Mouse (Mus musculus): ENCODE measurements around the gene Pcna.
"Not testable (repeated sequence)": the region's sequence is repeated elsewhere in the genome, so short reads cannot be mapped to it uniquely, and the experiment has no call there.

Pcna gene

DNA sequence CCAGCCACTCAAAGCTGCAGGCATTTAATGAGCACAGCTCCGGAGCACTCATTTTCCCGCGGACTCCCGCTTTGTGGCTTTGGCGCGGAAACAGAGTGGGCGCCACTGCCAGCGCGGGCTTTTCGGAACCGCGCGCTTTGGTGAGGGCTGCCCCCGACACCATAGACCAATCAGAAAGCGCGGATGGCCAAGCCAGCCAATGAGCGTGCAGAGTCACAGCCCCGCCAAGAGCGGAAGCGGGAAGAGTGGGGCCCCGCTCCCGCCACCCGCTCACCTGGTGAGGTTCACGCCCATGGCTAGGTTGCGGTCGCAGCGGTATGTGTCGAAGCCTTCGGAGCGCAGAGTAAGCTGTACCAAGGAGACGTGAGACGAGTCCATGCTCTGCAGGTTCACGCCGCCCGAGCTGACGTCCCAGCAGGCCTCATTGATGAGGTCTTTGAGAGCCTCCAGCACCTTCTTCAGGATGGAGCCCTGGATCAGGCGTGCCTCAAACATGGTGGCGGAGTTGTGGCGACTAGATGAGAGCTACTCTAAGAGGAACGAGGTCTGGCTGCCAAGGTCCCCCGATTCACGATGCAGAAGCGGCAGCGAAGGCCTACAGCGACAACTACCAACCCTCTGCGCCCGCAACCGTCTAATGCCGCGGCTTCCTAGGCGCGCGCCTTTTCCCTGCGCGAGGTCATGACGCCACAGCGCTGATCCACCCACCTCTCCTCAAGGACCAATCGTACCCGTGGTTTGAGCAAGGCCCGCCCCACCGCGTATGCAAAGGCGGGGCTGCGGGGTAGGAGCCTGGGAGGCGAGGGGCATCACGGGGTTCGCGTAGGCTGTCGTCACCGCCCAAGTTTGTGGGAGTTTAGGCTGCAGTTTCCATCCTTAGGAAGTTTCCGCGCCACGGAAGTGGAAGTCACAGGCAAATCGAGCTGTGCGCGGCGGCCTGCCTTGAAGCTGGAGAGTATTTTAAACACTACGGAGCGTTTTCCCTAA, at the start of gene Pcna:
Gene Pcna (minus strand): TSS at position 773 of the 987 bp plus-strand sequence.
- peak; percentile 98 to 99 for DNase-seq

DNA sequence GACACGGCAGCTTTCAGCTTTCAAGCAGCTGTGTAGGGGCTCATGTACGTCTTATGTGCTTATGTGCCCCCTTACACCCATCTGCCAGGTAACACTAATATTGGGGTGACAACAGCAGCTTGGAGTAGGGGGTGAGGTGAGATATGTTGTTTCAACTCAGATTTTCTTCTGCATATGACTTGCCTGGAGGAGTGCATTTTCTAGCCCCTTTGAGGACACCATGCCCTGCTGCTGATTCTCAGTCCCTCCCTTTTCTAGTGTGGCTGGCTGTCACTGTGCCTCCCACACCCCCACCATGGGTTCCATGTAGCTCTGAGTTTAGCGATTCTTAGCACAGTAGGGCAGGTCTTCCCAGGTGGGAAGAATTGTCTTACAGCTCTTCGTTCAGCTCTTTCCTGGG, 48.3 kb upstream of the Pcna start:
- DNase-seq = no peak

DNA sequence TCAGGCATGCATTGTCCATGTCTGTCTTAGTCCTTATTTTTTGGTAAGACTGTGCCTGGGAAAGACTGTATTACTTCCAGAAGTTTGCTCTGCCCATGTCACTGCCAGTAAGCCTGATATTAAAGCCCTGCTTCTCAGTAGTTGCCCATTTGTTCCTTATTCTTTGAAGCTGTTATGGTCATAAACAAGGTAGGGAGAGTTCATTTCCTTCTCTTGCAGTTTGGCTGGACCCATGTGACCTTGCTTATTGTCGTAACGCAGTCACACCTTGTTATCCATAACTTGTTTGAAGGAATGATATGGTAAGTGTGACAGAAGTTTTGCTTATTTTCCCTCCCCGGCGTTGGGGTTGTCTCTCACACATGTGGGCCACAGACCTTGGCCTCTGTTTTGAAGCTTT, 45.1 kb upstream of the Pcna start:
- DNase-seq = no peak

DNA sequence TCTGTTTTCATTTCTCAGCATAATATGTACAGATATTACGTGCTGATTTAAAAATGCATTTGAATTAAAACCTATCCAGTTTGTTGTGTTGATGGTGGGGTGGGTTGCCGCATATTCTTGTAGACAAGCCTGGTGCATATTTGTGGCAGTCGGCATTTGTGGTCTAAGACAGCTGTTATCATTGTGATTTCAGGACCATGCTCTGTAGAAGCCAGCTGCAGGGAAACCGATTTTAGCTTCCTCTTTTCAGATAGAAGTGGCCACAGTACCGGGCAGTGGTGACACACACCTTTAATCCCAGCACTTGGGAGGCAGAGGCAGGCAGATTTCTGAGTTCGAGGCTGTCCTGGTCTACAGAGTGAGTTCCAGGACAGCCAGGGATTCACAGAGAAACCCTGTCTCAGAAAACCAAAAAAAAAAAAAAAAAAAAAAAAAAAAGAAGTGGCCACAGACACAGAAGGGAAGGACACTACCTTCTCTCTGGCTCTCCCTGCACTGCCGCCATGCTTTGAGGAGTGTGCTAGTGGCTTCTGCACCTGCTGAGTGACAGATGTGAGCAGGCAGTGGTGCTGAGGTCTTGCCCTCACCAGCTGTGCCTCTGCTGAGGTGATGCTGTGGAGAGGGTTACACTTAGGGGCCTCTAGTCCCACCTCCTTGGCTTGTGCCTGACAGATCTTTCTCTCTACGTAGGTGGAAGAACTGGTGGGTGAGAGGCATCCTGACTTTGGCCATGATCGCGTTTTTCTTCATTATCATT, 40.8 kb upstream of the Pcna start:
- no peak for DNase-seq

DNA sequence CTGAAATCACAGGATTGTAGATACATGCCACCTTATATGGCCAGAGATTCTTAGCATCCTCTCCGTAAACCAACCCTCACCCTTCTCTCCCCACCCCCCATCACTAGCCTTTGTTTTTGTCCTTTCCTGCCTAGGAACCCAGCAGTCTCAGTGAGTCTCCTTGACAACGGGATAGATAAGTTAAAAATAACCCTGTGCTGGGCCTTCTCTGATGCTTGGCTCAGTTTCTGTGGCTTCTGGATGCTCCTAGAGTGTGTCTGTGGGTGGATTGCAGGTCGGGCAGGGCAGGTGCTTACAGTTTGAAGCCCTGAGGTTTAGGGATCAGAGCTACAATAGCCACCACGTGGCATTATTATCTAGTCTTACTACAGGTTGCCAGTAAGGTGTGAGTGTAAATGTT, 39.0 kb upstream of the Pcna start:
- DNase-seq = no peak

- peak; percentile 50 to 65 for DNase-seq
These were observed 38.2 kb upstream of the Pcna start for GRCm38 (mm10) chr2:132291265-132291664.

GRCm38 (mm10) chr2:132290808-132291207, 37.7 kb upstream of the Pcna start:
- no peak for DNase-seq

DNA sequence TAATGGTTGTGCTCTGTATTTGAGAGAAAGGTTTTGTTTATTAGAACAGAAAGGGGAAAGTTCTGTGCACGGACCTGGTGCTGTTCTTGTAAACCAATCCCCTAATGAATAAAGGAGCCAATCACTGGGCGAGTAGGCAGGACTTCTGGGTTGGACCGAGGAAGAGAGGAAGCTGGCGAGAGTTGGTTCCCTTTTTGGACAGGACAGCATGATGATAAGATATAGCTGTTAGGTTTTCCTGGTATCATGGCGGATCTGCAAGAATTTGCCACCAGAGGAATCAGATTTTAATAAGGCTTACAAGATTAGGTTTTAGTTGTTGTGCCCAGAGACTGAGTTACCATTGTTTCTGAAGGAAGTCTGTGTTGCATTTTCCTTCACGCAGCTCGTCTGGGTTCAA, 36.1 kb upstream of the Pcna start:
- DNase-seq = not testable (repeated sequence)

- DNase-seq = no peak
These were observed 33.4 kb upstream of the Pcna start for GRCm38 (mm10) chr2:132286376-132287076.

DNA sequence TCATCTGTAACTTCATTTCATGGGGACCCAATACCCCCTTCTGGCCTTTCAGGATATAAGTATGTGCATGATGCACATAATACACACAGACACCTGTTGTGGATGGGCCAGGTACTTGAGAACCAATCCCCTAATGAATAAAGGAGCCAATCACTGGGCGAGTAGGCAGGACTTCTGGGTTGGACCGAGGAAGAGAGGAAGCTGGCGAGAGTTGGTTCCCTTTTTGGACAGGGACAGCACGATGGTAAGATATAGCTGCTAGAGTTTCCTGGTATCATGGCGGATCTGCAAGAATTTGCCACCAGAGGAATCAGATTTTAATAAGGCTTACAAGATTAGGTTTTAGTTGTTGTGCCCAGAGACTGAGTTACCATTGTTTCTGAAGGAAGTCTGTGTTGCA, 32.6 kb upstream of the Pcna start:
- not testable (repeated sequence) for DNase-seq

DNA sequence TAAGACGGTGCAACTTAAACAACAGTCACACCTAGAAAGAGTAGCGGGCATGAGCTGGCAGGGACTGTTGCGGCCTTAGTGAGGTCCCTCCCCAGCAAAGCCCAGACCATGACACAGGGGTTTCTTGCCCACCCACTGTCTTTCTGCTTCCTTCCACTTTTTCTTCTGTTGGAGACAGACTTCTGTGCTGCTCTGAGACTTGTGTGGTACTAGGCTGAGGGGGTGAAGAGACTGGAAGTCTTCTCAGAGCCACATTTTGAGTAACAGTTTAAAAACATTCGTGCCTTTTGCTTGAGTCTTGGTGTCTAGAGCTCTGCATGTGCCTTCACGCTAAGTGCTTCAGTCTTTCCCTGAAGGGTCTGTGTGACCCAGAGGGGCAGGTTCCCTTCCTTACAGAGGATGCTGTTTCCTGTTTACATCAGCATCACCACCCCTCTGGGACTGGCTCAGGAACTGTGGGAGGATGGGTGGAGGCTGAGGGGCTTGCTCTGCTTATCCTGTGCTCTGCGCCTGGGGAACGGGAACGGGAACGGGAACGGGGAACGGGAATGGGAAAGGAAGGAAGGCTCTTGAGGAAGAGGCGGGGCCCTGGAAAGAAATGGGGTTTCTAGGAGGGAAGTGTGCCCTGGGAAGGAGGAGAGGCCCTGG, 31.5 kb upstream of the Pcna start:
- peak; percentile 58 to 78 for DNase-seq

DNA sequence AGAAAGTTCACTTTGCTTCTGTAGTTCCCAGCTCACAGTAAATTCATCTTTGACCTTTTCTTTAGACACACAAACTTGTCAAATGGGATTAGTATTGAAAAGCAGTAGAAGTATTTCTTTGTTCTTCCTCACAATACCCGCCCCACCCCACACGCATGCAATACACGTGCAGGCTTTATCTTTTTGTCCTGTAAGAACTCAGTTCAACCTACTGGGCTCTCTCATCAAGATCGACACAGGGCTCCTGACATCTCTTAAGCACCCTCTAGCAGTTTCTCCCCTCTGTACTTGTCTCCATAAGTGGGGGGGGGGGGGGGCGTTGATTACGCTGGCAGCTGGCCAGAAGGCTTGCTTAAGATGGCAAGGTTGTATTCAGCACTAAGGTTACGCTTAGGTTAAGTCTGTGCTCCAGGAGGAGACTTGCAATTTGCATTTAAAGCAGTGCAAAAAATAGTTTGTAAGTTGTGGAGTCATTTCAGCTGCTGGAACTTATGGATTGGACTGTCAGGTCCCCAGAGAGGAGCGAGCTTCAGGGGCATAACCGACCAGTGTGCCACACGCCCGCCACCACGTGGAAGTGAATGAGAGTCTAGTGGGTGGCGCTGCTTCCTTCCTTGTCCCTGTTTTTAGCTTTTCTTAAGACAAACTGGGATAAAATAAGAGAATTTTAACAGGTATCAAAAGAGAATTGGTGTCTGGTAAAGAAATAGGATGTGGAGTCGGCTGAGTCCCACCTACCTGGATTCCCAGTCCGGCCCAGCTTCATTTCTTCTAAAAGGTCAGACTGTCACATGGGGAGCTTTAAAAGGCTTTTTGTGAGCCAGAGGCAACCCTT, 30.3 kb upstream of the Pcna start:
- no peak for DNase-seq

DNA sequence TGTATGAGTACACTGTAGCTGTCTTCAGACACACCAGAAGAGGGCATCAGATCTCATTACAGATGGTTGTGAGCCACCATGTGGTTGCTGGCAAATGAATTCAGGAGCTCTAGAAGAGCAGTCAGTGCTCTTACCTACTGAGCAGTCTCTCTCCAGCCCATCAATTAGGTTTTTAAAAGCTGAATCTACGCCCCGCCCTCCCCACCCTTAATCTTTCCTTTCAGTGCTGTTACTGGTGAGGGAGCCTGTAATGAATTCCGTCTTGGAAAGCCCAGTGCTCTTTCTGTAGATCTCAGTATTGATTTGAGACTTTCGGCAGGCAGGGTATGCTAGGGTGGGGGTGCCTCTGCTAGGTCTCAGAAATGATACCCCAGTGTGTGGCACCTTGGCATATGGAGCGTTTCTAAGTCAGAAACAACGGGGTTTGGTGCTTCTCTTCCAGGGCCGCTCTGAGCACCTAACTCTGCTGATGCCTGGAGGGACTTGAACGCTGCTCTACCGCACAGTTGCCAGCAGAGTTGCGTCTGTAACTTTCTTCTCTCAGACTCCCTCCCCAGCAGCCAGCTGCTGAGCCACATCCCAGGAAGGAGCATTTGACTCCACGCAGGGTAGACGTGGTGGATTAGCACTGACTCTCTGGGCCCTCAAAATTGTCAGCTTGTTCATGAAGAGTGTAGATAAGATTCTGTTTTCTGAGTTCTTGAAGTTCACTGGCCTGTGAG, 29.5 kb upstream of the Pcna start:
- DNase-seq = no peak

DNA sequence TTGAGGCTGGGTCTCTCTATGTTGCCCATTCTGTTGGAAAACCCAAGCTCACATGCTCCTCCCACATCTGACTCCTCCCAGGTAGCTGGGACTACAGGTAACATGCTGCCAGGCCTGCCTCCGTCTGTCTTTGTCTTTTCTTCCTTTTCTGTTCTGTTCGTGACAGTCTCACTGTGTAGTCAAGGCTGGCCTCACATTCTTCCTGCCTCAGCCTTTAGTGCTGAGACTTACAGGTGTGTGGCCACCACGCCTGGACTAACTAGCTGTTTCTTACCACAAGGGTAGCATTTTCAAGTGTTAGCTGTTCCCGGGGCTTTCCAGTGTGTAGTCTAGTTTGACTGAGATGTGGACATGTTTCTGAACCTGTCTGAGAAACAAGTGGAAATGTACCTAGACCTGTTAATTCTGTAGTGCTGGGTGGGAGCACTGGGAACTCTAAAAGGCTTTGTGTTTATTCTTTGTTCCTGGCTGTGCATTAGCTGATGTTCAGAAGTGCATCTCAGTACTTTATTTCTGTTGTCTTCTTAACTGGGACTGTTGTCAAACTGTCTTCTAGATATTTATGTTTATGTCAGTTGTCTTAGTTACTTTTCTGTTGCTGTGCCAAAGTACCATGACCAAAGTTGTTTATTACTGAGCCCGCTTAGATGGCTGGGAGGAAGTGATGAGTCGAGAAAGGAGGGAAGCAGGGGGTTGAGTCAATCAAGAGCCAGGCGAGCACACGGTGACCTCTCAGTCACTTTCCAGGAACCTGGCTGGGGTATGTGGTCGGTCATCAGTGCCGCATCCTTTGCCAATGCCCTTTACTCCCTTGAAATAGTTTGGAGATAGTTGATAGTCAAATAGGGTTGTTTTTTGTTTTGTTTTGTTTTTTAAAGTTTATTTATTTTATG, 28.7 kb upstream of the Pcna start:
- DNase-seq = peak in 1 of 2 experiments; percentile 59

- DNase-seq = no peak
These were observed 27.5 kb upstream of the Pcna start for GRCm38 (mm10) chr2:132280518-132281120.

GRCm38 (mm10) chr2:132279978-132280377, 26.9 kb upstream of the Pcna start:
- DNase-seq = no peak

DNA sequence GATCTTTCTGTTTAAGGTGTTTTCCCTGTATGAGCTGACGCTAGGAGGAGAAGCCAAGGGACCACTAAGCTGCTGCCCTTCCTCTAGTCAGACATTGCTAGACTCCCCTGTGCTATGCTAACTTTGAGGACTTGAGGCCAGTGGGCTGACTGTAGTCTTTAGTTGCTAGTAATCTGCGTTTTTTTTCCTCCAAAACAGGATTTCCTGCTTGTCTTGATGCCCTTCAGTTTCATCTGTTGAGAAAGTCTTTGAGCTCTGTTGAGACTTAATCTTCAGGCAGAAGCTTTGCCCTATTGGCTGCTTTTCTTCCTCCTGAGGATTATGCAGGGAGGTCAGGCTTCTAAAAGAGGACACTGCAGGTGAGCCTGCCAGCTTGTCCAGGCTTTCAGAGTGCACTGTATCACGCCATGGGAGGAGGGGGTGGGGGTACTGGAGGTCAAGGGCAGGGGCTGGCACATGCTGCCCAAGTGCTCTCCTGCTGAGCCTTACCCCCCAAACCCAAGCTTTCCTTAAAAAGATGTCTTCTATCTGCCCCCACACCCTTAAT, 26.3 kb upstream of the Pcna start:
- no peak for DNase-seq

DNA sequence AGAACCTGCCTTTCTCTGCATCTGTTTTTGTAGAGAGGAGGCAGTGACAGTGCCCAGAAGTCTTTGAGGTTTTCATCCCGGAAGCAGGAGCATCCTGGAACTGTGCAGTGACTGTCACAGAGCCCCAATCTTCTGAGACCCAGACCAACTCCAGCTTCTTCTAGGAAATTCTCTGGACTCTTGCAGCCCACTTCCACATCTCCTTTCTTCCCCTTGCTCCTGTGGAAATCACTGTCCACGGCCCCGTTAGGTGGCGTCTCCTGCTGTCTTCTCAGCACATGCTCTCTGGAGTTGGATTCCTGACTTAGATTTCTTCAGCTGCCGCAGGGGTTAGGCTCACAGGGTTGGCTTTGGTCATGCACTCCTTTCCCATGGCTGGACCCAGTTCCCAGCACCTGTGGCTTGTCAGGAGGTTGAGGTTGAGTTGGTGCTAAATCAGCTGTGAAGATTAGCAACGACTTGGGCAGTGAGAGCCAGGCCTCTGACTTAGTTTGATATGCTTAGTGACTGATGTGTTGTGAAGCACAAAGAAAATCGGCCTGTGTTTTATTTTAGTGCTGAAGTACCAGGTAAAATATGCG, 25.2 kb upstream of the Pcna start:
- no peak for DNase-seq

DNA sequence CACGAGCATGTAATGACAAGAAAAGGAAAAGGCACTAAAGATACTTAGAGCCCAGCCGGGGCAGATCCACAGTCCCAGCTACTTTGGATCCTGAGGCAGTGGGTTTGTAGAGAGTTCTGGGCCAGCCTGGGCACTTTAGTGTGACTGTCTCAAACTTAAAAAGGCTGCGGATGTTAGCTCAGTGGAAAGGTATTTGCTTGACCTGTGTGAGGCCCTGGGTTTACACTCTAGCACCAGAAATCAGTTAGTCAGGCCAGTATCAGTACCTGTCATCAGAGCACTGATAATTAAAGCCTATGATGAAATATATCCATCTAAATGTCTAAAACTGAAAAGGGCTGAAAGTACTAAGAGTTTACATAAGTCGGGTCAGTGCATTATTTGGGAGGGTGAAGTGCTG, 23.1 kb upstream of the Pcna start:
- no peak for DNase-seq
